Mouse (Mus musculus) ovary, adult 18-20 months (tissue): ENCODE data around the gene Dad1.

Experiments
- DNase-seq: peaks from one replicate; pipeline ENCODE4 v3.0.0; 2022; ENCODE audit warnings: low spot score, mixed read lengths

The Dad1 gene

GRCm38 (mm10) chr14:54205904-54206303 lies 48.0 kb downstream of the Dad1 start:
- DNase-seq: no peak

DNA sequence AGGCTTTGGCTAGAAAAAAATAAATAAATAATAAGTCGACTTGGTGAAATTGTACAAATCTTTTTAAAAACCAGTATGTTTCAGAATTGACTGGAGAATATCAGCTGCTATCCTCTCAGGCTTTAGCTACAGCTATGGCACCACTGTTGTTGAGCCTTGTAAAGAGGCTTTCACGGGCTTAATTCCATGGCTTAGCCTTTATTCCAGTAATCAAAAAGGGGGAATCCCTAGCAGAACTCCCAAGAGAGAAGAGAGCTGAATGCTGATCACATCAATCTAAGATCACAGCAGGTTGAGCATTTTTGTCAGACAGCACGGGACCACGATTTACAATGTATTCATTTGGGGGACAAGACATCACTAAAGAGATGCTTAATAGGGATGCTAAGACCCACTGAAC lies 49.1 kb downstream of the Dad1 start:
- no peak for DNase-seq

DNA sequence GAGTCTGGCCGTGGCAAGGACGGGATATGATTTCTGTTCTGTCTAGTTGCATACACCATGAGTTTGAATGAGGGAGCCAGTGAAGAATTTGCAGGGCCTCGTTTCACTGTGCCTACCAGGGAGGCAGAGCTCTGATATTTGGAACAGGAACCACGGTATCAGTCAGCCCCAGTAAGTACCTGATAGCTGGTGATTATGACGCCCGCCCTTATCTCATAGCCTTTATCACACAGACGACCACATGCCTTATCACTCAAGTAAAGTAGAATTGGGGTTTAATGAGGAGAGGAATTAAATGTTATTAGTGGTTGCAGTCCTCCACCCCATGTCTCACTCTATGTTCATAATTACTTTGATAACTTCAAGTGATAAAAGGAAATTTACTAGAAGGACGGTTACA lies 49.6 kb downstream of the Dad1 start:
- DNase-seq: no peak

DNA sequence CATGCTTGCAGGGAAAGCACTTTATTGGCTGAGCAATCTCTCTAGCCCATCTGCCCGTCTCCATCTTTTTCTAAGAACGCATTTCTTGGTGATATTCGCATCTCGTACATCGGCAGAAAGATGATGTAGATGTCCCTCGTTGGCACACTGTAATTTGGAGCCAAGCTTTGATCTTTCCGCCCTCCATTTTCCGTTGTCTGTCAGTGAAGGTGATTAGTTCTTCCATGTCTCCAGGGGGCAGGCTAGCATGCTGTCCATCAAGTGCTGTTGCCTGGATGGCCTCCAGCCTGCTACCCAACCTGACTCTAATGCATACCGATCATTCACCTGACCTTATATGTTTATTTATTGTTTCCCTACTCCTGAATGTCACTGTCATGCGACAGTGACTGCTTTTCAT lies 50.1 kb downstream of the Dad1 start:
- DNase-seq: no peak

GRCm38 (mm10) chr14:54203207-54203606 lies 50.7 kb downstream of the Dad1 start:
- DNase-seq: no peak

- DNase-seq: no peak
Measured at GRCm38 (mm10) chr14:54200363-54200762, 53.5 kb downstream of the Dad1 start.

DNA sequence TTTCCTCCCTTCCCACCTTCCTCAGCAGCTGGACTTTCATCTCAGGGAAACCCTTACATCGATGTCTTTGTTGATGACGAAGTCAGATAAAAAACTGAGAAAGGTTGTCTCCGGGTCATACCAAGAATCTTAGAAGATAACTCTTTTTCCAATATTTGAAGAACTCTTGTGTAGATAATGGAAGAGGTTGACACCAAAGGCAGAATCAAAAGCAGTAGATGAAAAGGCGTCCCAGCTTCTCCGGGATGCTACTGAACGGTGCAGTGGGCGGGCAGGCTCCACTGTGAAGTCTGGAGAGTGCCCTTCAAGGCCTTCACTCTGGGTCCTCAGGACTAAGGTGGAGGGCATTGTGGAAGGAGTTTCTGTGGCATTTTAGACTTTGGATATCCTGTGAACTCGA lies 54.2 kb downstream of the Dad1 start:
- DNase-seq: no peak

- no peak for DNase-seq
Measured at GRCm38 (mm10) chr14:54197740-54198139, 56.2 kb downstream of the Dad1 start.

GRCm38 (mm10) chr14:54195838-54196423 lies 58.0 kb downstream of the Dad1 start:
- no peak for DNase-seq

GRCm38 (mm10) chr14:54193354-54194133 lies 60.4 kb downstream of the Dad1 start:
- DNase-seq: no peak

DNA sequence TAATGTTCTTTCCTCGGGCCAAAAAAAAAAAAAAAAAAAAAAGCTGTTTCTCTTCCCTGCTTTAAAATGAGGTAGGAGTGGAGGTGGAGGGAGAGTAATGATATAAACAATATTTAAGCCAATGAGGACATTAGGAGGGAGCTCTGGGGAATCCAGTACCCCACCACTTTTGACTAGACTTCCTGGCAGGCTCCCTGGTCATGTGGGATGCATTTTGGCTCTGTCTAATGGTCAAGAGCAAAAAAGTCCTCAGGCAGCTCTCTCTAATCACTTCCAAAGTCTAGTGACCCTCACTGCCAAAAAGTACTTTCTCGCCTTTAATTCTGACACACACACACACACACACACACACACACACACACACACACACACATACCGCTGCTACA lies 61.4 kb downstream of the Dad1 start:
- peak; percentile 43 for DNase-seq

DNA sequence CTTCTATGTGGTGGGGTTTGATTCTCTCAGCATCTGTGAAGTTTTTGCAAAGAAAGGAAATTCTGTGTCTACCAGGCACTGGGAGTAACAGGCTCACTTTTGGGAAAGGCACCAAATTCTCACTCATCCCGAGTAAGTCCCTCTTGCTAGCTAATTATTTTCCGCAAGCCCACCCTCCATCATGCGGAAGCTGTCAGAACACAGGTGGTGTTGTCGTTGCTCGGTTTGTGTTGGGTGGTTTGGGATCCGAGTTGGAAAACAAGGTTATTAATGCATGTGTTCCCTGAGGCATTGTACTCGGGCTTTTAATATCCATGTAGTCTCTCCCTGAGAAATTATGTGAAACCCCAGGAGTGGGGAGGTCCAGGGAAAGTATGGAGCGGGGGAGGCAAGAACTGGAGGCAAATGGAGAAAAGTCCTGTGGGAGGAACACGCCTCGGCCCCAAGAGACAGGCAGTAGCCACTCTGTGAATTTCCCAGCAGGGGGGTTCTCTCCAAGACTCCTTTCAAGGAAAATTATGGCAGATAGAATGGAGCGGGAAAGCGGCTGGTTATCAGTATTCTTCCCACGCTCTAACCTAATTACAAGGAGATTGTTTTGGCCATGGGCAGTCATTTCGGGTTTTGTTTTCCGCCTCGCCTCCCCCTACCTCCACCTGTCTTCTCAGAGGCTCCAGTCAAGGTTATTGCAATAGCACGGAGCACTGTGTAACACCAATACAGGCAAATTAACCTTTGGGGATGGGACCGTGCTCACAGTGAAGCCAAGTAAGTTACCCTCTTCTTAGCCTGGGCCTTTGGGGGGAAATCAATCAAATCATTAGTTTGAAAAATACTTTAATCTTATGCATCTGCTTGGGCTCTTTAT lies 62.1 kb downstream of the Dad1 start:
- DNase-seq: peak; percentile 18

DNA sequence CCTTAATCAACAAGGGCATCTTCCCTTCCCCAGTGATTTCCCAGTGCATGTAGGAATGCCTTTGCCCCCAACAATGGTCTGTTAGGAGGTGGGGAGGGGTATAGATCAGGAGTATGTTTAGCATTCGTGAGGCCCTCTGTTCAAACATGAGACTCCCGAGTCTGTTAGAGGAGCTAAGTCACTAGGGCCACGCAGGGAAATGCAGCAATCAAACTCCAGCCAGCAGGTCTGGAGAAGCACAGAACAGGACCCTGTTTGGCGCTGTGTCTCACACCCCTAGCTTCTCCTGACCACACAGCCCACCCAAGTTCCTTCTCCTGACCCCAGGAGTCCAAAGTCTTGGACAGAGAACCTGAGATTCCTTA lies 62.9 kb downstream of the Dad1 start:
- no peak for DNase-seq

DNA sequence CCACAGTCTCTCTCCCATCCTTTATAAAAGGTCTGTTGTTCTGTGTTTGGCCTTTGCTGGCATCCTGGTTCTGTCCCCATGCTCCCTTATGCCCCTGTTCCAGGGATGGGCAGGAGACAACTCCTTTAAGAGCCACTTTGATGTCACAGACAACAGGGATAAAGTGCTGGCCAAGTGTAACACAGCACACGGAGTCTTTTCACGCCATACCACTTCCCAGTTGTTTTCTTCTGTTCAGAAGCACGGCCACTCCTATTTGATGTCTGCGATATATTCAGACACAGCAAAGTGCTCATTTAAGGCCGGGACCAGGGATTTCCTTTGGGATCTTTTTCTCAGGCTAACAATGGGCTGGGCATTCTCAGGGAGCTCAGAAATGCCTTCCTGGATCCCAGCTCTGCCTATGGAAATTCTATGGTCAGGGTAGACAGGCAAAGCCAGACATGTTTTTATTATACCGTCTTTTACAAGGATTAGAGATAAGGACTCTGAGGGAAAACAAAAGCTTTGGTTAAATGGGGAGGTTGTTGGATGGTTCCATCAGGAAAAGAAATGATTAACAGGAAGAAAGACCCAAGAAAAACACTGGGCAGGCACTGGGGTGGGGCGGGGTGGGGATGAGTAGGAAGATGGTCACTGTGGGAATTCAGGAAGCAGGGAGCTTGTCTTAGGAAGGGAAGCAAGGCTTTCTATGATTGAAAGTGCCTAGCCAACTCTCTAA lies 63.4 kb downstream of the Dad1 start:
- DNase-seq: no peak

DNA sequence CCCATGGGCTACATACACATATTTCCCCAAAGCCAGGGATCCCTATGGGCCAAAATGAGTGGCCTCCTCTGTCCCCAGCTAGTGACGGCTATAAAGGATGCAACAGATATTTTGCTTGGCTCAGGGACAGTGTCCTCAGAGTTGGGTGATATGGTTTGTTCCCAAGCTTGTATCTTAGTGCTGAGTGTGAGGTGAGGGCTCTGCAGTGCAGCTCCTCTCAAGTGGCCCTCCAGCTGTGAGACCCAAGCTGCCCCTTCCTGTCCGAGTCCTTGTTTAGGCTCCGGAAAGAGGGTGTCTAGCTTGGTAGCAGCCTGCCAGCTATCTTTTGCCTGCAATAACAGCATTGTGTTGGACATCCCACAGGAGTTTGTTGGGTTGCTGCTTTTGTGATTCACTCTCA lies 64.6 kb downstream of the Dad1 start:
- no peak for DNase-seq

DNA sequence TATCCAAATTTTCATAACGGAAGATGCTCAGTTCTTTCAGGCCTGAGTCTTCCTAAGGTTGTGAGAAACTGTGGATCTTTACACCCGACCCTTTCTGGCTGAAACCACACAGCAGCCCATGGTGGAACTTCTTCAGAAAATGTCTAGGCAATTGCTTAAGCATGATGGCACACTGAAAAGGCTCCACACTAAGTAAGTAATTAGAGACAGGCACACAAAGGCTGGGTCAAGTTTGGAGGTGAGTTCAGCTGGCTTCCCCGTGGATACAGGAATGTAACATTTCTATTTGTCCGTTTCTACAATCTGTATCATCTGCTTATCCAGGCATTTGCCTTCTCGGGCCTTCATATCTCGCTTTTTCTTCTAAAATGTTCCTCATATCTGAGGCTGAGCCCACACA lies 66.7 kb downstream of the Dad1 start:
- no peak for DNase-seq
